Mouse (Mus musculus) bone marrow macrophage, adult 2 months (primary cell): Measurements from ENCODE around the gene Prlh.

Source experiments
- CTCF ChIP-seq: IDR thresholded peaks from 2 replicates; pipeline ENCODE4 v1.5.1; 2012; ENCODE audit warnings: low read depth, mild to moderate bottlenecking, low read length, moderate library complexity
- POLR2A ChIP-seq: IDR thresholded peaks from 2 replicates; pipeline ENCODE4 v1.6.1; 2012; ENCODE audit warnings: mild to moderate bottlenecking, low read depth, low read length, borderline replicate concordance

DNA sequence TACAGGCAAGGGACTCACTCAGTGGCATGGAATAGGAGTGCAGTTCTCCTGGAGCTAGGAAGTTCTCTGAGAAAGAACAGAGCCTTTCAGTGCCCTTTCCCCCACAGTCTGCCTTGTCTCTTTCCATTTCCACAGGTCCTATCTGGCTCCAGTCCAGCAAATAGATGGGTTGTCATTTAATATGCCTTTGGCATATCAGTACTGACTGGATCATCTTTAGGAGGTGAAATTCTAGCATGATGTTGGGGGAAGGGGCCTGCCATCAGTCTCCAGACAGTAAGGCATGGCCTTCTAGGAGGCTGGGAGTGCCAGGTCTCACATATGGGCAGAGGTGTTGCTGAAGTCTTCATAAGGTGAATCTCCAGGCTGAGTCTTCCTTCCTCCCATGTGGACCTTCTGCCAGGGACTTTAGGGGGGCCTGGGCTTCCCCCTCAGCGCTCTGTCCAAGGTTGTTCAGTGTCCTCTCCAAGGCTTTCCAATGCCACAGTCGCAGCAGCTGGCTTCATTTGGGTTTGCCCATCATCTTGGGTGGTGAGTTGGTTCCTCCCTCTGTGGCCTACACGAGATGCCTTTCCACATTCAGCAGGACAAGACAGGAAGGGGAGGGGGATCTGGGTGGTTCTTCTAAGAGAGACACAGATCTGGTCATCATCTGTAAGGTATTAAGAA is 49.1 kb downstream of the Prlh start:
- TF ChIP-seq CTCF = no peak
- no peak for TF ChIP-seq POLR2A
